ENCODE assay signal across 8 mouse cellular contexts in genomic region chr8:11085244-11085643, GRCm38 (mm10).
DNase-seq lines count a peak whose midpoint lies in the region; ATAC-seq lines count a peak whose summit lies in the region.

No protein-coding gene starts in this region.

- no peak overlapping the region for H3K4me2 ChIP-seq in midbrain, embryonic 11.5 days

- H3K9me3 ChIP-seq in midbrain, embryonic 11.5 days (ENCODE audit: control insufficient read depth, low read length) = no peaks in the 10 kb centered on the region

- WGBS in midbrain, embryonic 11.5 days = 79% methylated on average over 1 of the region's 1 CpGs

- no peak overlapping the region for H3K27ac ChIP-seq in midbrain, embryonic 11.5 days (ENCODE audit: low read depth, low read length)

- no peaks in the 10 kb centered on the region for H3K36me3 ChIP-seq in midbrain, embryonic 11.5 days (ENCODE audit: control insufficient read depth, insufficient read depth, low read length)

- peak; percentile 64 to 89 for DNase-seq in adrenal gland, adult (ENCODE audit: inconsistent age in 2 of 2, low spot score in 1 of 2)
- DNase-seq in adrenal gland, postnatal 4 days (ENCODE audit: low spot score in 2 of 2) = no peak
- DNase-seq in adrenal gland, postnatal 25 days = peak; percentile 57
- DNase-seq in heart, postnatal 10 days = peak; percentile 37 to 41
- peak; percentile 89 for DNase-seq in lung, postnatal 36 days
- no peak for DNase-seq in cerebellum, adult 11-12 months
- DNase-seq in midbrain, embryonic 11.5 days (ENCODE audit: low spot score, missing footprints) = no peak

- H3K9ac ChIP-seq in midbrain, embryonic 11.5 days (ENCODE audit: low read length) = no peak overlapping the region

- intact Hi-C loops in heart, postnatal 10 days (cut with DNase I) = no loop called here

- no peaks in the 10 kb centered on the region for H3K4me1 ChIP-seq in midbrain, embryonic 11.5 days (ENCODE audit: control insufficient read depth, insufficient read depth, low read length)

- no peak for ATAC-seq in midbrain, embryonic 11.5 days (ENCODE audit: low FRiP score)
- ATAC-seq in erythroid progenitor cell, adult 5-6 weeks (replicated peaks; ENCODE audit: low FRiP score, poor library complexity, severe bottlenecking) = no peak

- H3K27me3 ChIP-seq in midbrain, embryonic 11.5 days (ENCODE audit: control insufficient read depth, insufficient read depth, low read length) = no peaks in the 10 kb centered on the region

- H3K4me3 ChIP-seq in midbrain, embryonic 11.5 days (ENCODE audit: low read depth, low read length) = no peak overlapping the region

Comparison
In these comparisons a context has a peak if more than half of its experiments do, and no peak if none do; other contexts are left out.
1. DNase-seq: peak in adrenal gland, adult (2 of 2), adrenal gland, postnatal 25 days (single experiment), heart, postnatal 10 days (2 of 2) and lung, postnatal 36 days (single experiment); none in adrenal gland, postnatal 4 days (0 of 2), cerebellum, adult 11-12 months (single experiment) and midbrain, embryonic 11.5 days (single experiment).